Mouse (Mus musculus) E14TG2a.4 (cell line): ENCODE measurements around the gene Adrb1.
"Not testable (repeated sequence)": the region's sequence is repeated elsewhere in the genome, so short reads cannot be mapped to it uniquely, and the experiment has no call there.

Source experiments
- H3K27me3 ChIP-seq: 2 replicates; pipeline ENCODE4 v1.6.1; 2014; ENCODE audit warnings: low read length, control low read depth; ENCODE audit not compliant: insufficient read depth
- H3K36me3 ChIP-seq: 2 replicates; pipeline ENCODE4 v1.6.1; 2014; ENCODE audit warnings: low read length, control low read depth; ENCODE audit not compliant: insufficient read depth
- H3K4me1 ChIP-seq: replicated peaks from 2 replicates; pipeline ENCODE4 v1.6.1; 2014; ENCODE audit warnings: low read depth, low read length, control low read depth
- H3K4me3 ChIP-seq: replicated peaks from 2 replicates; pipeline ENCODE4 v1.5.1; 2014; ENCODE audit warnings: mild to moderate bottlenecking, low read length
- H3K9me3 ChIP-seq: 2 replicates; pipeline ENCODE4 v1.6.1; 2014; ENCODE audit warnings: low read length, control low read depth
- CTCF ChIP-seq: conservative IDR thresholded peaks from 2 replicates; pipeline ENCODE4 v1.5.1; 2014; ENCODE audit warnings: low read length
- NANOG ChIP-seq: IDR thresholded peaks from 2 replicates; pipeline ENCODE4 v1.6.1; 2014; ENCODE audit warnings: borderline replicate concordance, low read length, mixed read lengths
- POU5F1 ChIP-seq: IDR thresholded peaks from 2 replicates; pipeline ENCODE4 v1.6.1; 2014; ENCODE audit warnings: low read length, borderline replicate concordance

The Adrb1 gene

GRCm38 (mm10) chr19:56749343-56749742 lies 27.3 kb downstream of the Adrb1 start:
- Histone ChIP-seq H3K4me3 (no peak overlapping the region), H3K36me3 (no peaks in the 10 kb centered on the region), H3K4me1 (peaks cover 9% of the 10 kb centered on the region), H3K9me3 (no peaks in the 10 kb centered on the region), H3K27me3 (no peaks in the 10 kb centered on the region)
- TF ChIP-seq NANOG (no peak), CTCF (no peak), POU5F1 (no peak)

GRCm38 (mm10) chr19:56750709-56751108 lies 28.7 kb downstream of the Adrb1 start:
- H3K27me3 ChIP-seq, result no peaks in the 10 kb centered on the region
- H3K4me3 ChIP-seq, result no peak overlapping the region
- TF ChIP-seq POU5F1 (no peak), NANOG (no peak), CTCF (no peak)
- peaks cover 7% of the 10 kb centered on the region for H3K4me1 ChIP-seq
- H3K9me3 ChIP-seq, result no peaks in the 10 kb centered on the region
- H3K36me3 ChIP-seq, result no peaks in the 10 kb centered on the region

GRCm38 (mm10) chr19:56754456-56754855 lies 32.5 kb downstream of the Adrb1 start:
- H3K9me3 ChIP-seq, H3K27me3 ChIP-seq, H3K36me3 ChIP-seq, H3K4me3 ChIP-seq, H3K4me1 ChIP-seq: not testable (repeated sequence)

- no peaks in the 10 kb centered on the region for H3K9me3 ChIP-seq
- peaks cover 8% of the 10 kb centered on the region; the same call in 1 of the 2 replicates for H3K4me1 ChIP-seq
- TF ChIP-seq NANOG (no peak), CTCF (no peak)
Measured at GRCm38 (mm10) chr19:56756412-56756811, 34.4 kb downstream of the Adrb1 start.

GRCm38 (mm10) chr19:56758311-56758710 lies 36.3 kb downstream of the Adrb1 start:
- peaks cover 8% of the 10 kb centered on the region; the same call in 1 of the 2 replicates for H3K4me1 ChIP-seq
- H3K27me3 ChIP-seq, result no peaks in the 10 kb centered on the region
- H3K9me3 ChIP-seq, result no peaks in the 10 kb centered on the region
- no peak overlapping the region for H3K4me3 ChIP-seq
- TF ChIP-seq POU5F1 (no peak), CTCF (no peak), NANOG (no peak)
- no peaks in the 10 kb centered on the region for H3K36me3 ChIP-seq

More at GRCm38 (mm10) chr19:56756412-56756811, 34.4 kb downstream of the Adrb1 start:
- Histone ChIP-seq H3K27me3 (no peaks in the 10 kb centered on the region), H3K36me3 (no peaks in the 10 kb centered on the region), H3K4me3 (no peak overlapping the region)

GRCm38 (mm10) chr19:56759740-56760139 lies 37.7 kb downstream of the Adrb1 start:
- Histone ChIP-seq H3K27me3 (no peaks in the 10 kb centered on the region), H3K36me3 (no peaks in the 10 kb centered on the region), H3K4me3 (no peak overlapping the region), H3K9me3 (no peaks in the 10 kb centered on the region), H3K4me1 (peaks cover 8% of the 10 kb centered on the region; the same call in 1 of the 2 replicates)
- TF ChIP-seq NANOG (no peak), POU5F1 (no peak), CTCF (no peak)

GRCm38 (mm10) chr19:56760306-56760940 lies 38.4 kb downstream of the Adrb1 start:
- no peaks in the 10 kb centered on the region for H3K36me3 ChIP-seq
- H3K4me3 ChIP-seq, result no peak overlapping the region
- TF ChIP-seq POU5F1, result no peak
- TF ChIP-seq NANOG, result no peak
- TF ChIP-seq CTCF, result no peak
- peaks cover 8% of the 10 kb centered on the region; the same call in 1 of the 2 replicates for H3K4me1 ChIP-seq
- no peaks in the 10 kb centered on the region for H3K27me3 ChIP-seq
- H3K9me3 ChIP-seq, result no peaks in the 10 kb centered on the region

- no peaks in the 10 kb centered on the region for H3K36me3 ChIP-seq
- H3K4me1 ChIP-seq, result peaks cover 8% of the 10 kb centered on the region; the same call in 1 of the 2 replicates
- H3K27me3 ChIP-seq, result no peaks in the 10 kb centered on the region
- TF ChIP-seq POU5F1 (no peak), CTCF (no peak), NANOG (no peak)
- H3K9me3 ChIP-seq, result no peaks in the 10 kb centered on the region
- H3K4me3 ChIP-seq, result no peak overlapping the region
Measured at GRCm38 (mm10) chr19:56761096-56761495, 39.1 kb downstream of the Adrb1 start.

GRCm38 (mm10) chr19:56761727-56762126 lies 39.7 kb downstream of the Adrb1 start:
- no peaks in the 10 kb centered on the region for H3K36me3 ChIP-seq
- H3K9me3 ChIP-seq, result no peaks in the 10 kb centered on the region
- no peak overlapping the region for H3K4me3 ChIP-seq
- 0 out of 2 replicates have a peak, but pooled peaks cover 2% of the 10 kb centered on the region for H3K4me1 ChIP-seq
- TF ChIP-seq CTCF, result no peak
- TF ChIP-seq POU5F1, result no peak
- TF ChIP-seq NANOG, result no peak
- H3K27me3 ChIP-seq, result no peaks in the 10 kb centered on the region

GRCm38 (mm10) chr19:56762686-56763085 lies 40.7 kb downstream of the Adrb1 start:
- no peaks in the 10 kb centered on the region for H3K27me3 ChIP-seq
- H3K4me3 ChIP-seq, result no peak overlapping the region
- H3K4me1 ChIP-seq, result no peaks in the 10 kb centered on the region
- no peaks in the 10 kb centered on the region for H3K9me3 ChIP-seq
- no peak for TF ChIP-seq POU5F1
- no peak for TF ChIP-seq NANOG
- TF ChIP-seq CTCF, result no peak
- no peaks in the 10 kb centered on the region for H3K36me3 ChIP-seq
